Mouse (Mus musculus): ENCODE measurements around the gene Zfp777. TPM values are rescaled to one million over a fixed set of nuclear protein-coding genes. Genes with fewer than 3 reads are reported as not detected.

Gene Zfp777
- polyA plus RNA-seq, 1 experiment from 2014 or later: 10.3 TPM

DNA sequence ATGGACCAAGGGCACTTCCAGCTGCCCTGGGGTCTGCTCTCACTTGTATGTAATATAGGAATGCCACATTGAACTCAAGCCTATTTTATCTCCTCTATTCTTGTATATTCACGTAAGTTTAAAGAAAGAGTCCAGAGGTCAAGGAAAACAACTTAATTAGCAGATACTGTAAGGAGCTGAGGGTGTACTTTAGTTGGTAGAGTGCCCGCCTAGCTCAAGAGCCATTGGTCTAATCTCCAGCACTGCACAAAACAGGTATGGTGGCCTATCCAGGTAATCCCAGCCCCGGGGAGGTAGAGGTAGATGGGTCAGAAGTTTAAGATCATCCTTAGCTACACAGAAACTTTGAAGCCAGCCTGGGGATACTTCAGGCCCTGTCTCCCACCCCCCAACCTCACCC lies 18.8 kb upstream of the Zfp777 start:
- Histone ChIP-seq H3K27me3 (replicated peaks; ENCODE audit: control insufficient read depth, insufficient read depth, low read length) (no peaks in the 10 kb centered on the region), H3K9ac (replicated peaks; ENCODE audit: low read depth, low read length) (no peak overlapping the region), H3K4me1 (replicated peaks; ENCODE audit: control insufficient read depth, insufficient read depth, low read length) (no peaks in the 10 kb centered on the region), H3K27ac (ENCODE audit: low read length) (no peak overlapping the region), H3K9me3 (ENCODE audit: control insufficient read depth, low read length) (no peaks in the 10 kb centered on the region), H3K36me3 (ENCODE audit: control insufficient read depth, insufficient read depth) (peaks cover 35% of the 10 kb centered on the region), H3K4me2 (ENCODE audit: low read length) (no peak overlapping the region), H3K4me3 (replicated peaks; ENCODE audit: low read length) (no peak overlapping the region)
- 89% methylated on average over 3 of the region's 3 CpGs for WGBS
- no peak for ATAC-seq

GRCm38 (mm10) chr6:48065587-48066075 lies 16.9 kb upstream of the Zfp777 start:
- no peaks in the 10 kb centered on the region for H3K4me1 ChIP-seq (replicated peaks; ENCODE audit: control insufficient read depth, insufficient read depth, low read length)
- WGBS: 95% methylated on average over 6 of the region's 6 CpGs
- no peaks in the 10 kb centered on the region for H3K9me3 ChIP-seq (ENCODE audit: control insufficient read depth, low read length)
- H3K9ac ChIP-seq (replicated peaks; ENCODE audit: low read depth, low read length): no peak overlapping the region
- H3K36me3 ChIP-seq (ENCODE audit: control insufficient read depth, insufficient read depth): peaks cover 37% of the 10 kb centered on the region
- no peak overlapping the region for H3K4me2 ChIP-seq (ENCODE audit: low read length)
- no peaks in the 10 kb centered on the region for H3K27me3 ChIP-seq (replicated peaks; ENCODE audit: control insufficient read depth, insufficient read depth, low read length)
- no peak overlapping the region for H3K4me3 ChIP-seq (replicated peaks; ENCODE audit: low read length)
- ATAC-seq: no peak
- H3K27ac ChIP-seq (ENCODE audit: low read length): no peak overlapping the region

- no peak for ATAC-seq
- no peak overlapping the region for H3K27ac ChIP-seq (ENCODE audit: low read length)
- 90% methylated on average over 14 of the region's 14 CpGs for WGBS
- H3K9me3 ChIP-seq (ENCODE audit: control insufficient read depth, low read length): no peaks in the 10 kb centered on the region
- peaks cover 37% of the 10 kb centered on the region for H3K36me3 ChIP-seq (ENCODE audit: control insufficient read depth, insufficient read depth)
- H3K27me3 ChIP-seq (replicated peaks; ENCODE audit: control insufficient read depth, insufficient read depth, low read length): no peaks in the 10 kb centered on the region
- H3K4me2 ChIP-seq (ENCODE audit: low read length): no peak overlapping the region
- H3K4me1 ChIP-seq (replicated peaks; ENCODE audit: control insufficient read depth, insufficient read depth, low read length): no peaks in the 10 kb centered on the region; the same call in 1 of the 2 replicates
- no peak overlapping the region for H3K9ac ChIP-seq (replicated peaks; ENCODE audit: low read depth, low read length)
- no peak overlapping the region for H3K4me3 ChIP-seq (replicated peaks; ENCODE audit: low read length)
Measured at GRCm38 (mm10) chr6:48064451-48064850, 15.7 kb upstream of the Zfp777 start.

GRCm38 (mm10) chr6:48063940-48064339 lies 15.2 kb upstream of the Zfp777 start:
- H3K4me2 ChIP-seq (ENCODE audit: low read length): no peak overlapping the region
- no peaks in the 10 kb centered on the region for H3K27me3 ChIP-seq (replicated peaks; ENCODE audit: control insufficient read depth, insufficient read depth, low read length)
- H3K27ac ChIP-seq (ENCODE audit: low read length): no peak overlapping the region
- H3K4me3 ChIP-seq (replicated peaks; ENCODE audit: low read length): no peak overlapping the region
- H3K9me3 ChIP-seq (ENCODE audit: control insufficient read depth, low read length): no peaks in the 10 kb centered on the region
- 95% methylated on average over 28 of the region's 28 CpGs for WGBS
- H3K4me1 ChIP-seq (replicated peaks; ENCODE audit: control insufficient read depth, insufficient read depth, low read length): no peaks in the 10 kb centered on the region; the same call in 1 of the 2 replicates
- ATAC-seq: no peak
- H3K36me3 ChIP-seq (ENCODE audit: control insufficient read depth, insufficient read depth): peaks cover 37% of the 10 kb centered on the region
- H3K9ac ChIP-seq (replicated peaks; ENCODE audit: low read depth, low read length): no peak overlapping the region

- H3K27ac ChIP-seq (ENCODE audit: low read length): no peak overlapping the region
- no peaks in the 10 kb centered on the region for H3K9me3 ChIP-seq (ENCODE audit: control insufficient read depth, low read length)
- no peak overlapping the region for H3K4me3 ChIP-seq (replicated peaks; ENCODE audit: low read length)
- peaks cover 28% of the 10 kb centered on the region for H3K36me3 ChIP-seq (ENCODE audit: control insufficient read depth, insufficient read depth)
- ATAC-seq: no peak
- H3K4me2 ChIP-seq (ENCODE audit: low read length): no peak overlapping the region
- 94% methylated on average over 1 of the region's 1 CpGs for WGBS
- no peaks in the 10 kb centered on the region for H3K27me3 ChIP-seq (replicated peaks; ENCODE audit: control insufficient read depth, insufficient read depth, low read length)
- no peaks in the 10 kb centered on the region; the same call in 1 of the 2 replicates for H3K4me1 ChIP-seq (replicated peaks; ENCODE audit: control insufficient read depth, insufficient read depth, low read length)
- H3K9ac ChIP-seq (replicated peaks; ENCODE audit: low read depth, low read length): no peak overlapping the region
Measured at GRCm38 (mm10) chr6:48060895-48061294, 12.2 kb upstream of the Zfp777 start.

- Histone ChIP-seq H3K9me3 (ENCODE audit: control insufficient read depth, low read length) (no peaks in the 10 kb centered on the region), H3K36me3 (ENCODE audit: control insufficient read depth, insufficient read depth) (peaks cover 28% of the 10 kb centered on the region), H3K4me1 (replicated peaks; ENCODE audit: control insufficient read depth, insufficient read depth, low read length) (no peaks in the 10 kb centered on the region; the same call in 1 of the 2 replicates), H3K4me3 (replicated peaks; ENCODE audit: low read length) (no peak overlapping the region), H3K9ac (replicated peaks; ENCODE audit: low read depth, low read length) (no peak overlapping the region), H3K27ac (ENCODE audit: low read length) (no peak overlapping the region), H3K4me2 (ENCODE audit: low read length) (no peak overlapping the region), H3K27me3 (replicated peaks; ENCODE audit: control insufficient read depth, insufficient read depth, low read length) (no peaks in the 10 kb centered on the region)
- 72% methylated on average over 2 of the region's 2 CpGs for WGBS
- ATAC-seq: no peak
Measured at GRCm38 (mm10) chr6:48060421-48060820, 11.7 kb upstream of the Zfp777 start.

GRCm38 (mm10) chr6:48052136-48052535 lies 3.4 kb upstream of the Zfp777 start:
- H3K4me1 ChIP-seq (replicated peaks; ENCODE audit: control insufficient read depth, insufficient read depth, low read length): peaks cover 12% of the 10 kb centered on the region
- H3K4me2 ChIP-seq (ENCODE audit: low read length): no peak overlapping the region
- H3K27ac ChIP-seq (ENCODE audit: low read length): no peak overlapping the region
- H3K9ac ChIP-seq (replicated peaks; ENCODE audit: low read depth, low read length): no peak overlapping the region
- WGBS: 87% methylated on average over 6 of the region's 6 CpGs
- no peaks in the 10 kb centered on the region for H3K27me3 ChIP-seq (replicated peaks; ENCODE audit: control insufficient read depth, insufficient read depth, low read length)
- ATAC-seq: no peak
- no peaks in the 10 kb centered on the region for H3K36me3 ChIP-seq (ENCODE audit: control insufficient read depth, insufficient read depth)
- no peak overlapping the region for H3K4me3 ChIP-seq (replicated peaks; ENCODE audit: low read length)
- no peaks in the 10 kb centered on the region for H3K9me3 ChIP-seq (ENCODE audit: control insufficient read depth, low read length)

GRCm38 (mm10) chr6:48051666-48052065 lies 3.0 kb upstream of the Zfp777 start:
- Histone ChIP-seq H3K9me3 (ENCODE audit: control insufficient read depth, low read length) (no peaks in the 10 kb centered on the region), H3K27ac (ENCODE audit: low read length) (no peak overlapping the region), H3K9ac (replicated peaks; ENCODE audit: low read depth, low read length) (no peak overlapping the region), H3K27me3 (replicated peaks; ENCODE audit: control insufficient read depth, insufficient read depth, low read length) (no peaks in the 10 kb centered on the region), H3K4me2 (ENCODE audit: low read length) (no peak overlapping the region), H3K36me3 (ENCODE audit: control insufficient read depth, insufficient read depth) (no peaks in the 10 kb centered on the region), H3K4me3 (replicated peaks; ENCODE audit: low read length) (no peak overlapping the region), H3K4me1 (replicated peaks; ENCODE audit: control insufficient read depth, insufficient read depth, low read length) (peaks cover 17% of the 10 kb centered on the region)
- ATAC-seq: no peak
- 85% methylated on average over 2 of the region's 2 CpGs for WGBS

GRCm38 (mm10) chr6:48049273-48050065 lies 758 bp upstream of the Zfp777 start:
- peak overlapping the region; percentile 89 for H3K9ac ChIP-seq (replicated peaks; ENCODE audit: low read depth, low read length)
- peak overlapping the region; percentile 78 for H3K4me3 ChIP-seq (replicated peaks; ENCODE audit: low read length)
- H3K36me3 ChIP-seq (ENCODE audit: control insufficient read depth, insufficient read depth): no peaks in the 10 kb centered on the region
- peak overlapping the region; percentile 67 for H3K4me2 ChIP-seq (ENCODE audit: low read length)
- 57% methylated on average over 9 of the region's 9 CpGs for WGBS
- H3K4me1 ChIP-seq (replicated peaks; ENCODE audit: control insufficient read depth, insufficient read depth, low read length): peaks cover 18% of the 10 kb centered on the region
- no peaks in the 10 kb centered on the region for H3K27me3 ChIP-seq (replicated peaks; ENCODE audit: control insufficient read depth, insufficient read depth, low read length)
- peak overlapping the region; percentile 95 for H3K27ac ChIP-seq (ENCODE audit: low read length)
- ATAC-seq: no peak
- H3K9me3 ChIP-seq (ENCODE audit: control insufficient read depth, low read length): no peaks in the 10 kb centered on the region
